Mouse (Mus musculus): ENCODE results near the gene Dapk2. TPM values are rescaled to one million over a fixed set of nuclear protein-coding genes. Genes with fewer than 3 reads are reported as not detected.
A peak's percentile ranks its signal among the peaks of the same experiment; 100 is the strongest.

The Dapk2 gene
- polyA plus RNA-seq, 1 experiment from 2014 or later: 0.78 TPM

- 81% methylated on average over 3 of the region's 3 CpGs for WGBS
- DNase-seq: no peak
- Histone ChIP-seq H3K4me1 (ENCODE audit: control insufficient read depth, insufficient read depth, low read length) (no peaks in the 10 kb centered on the region), H3K27ac (replicated peaks; ENCODE audit: low read depth, low read length) (no peak overlapping the region), H3K9ac (replicated peaks; ENCODE audit: low read length) (no peak overlapping the region), H3K4me3 (replicated peaks; ENCODE audit: low read depth, low read length) (no peak overlapping the region), H3K9me3 (ENCODE audit: control insufficient read depth, low read length) (no peaks in the 10 kb centered on the region), H3K4me2 (ENCODE audit: low read length) (no peak overlapping the region), H3K36me3 (ENCODE audit: control insufficient read depth, insufficient read depth, low read length) (no peaks in the 10 kb centered on the region), H3K27me3 (ENCODE audit: control insufficient read depth, insufficient read depth, low read length) (no peaks in the 10 kb centered on the region)
- ATAC-seq (ENCODE audit: low FRiP score, low TSS enrichment): no peak
Measured at GRCm38 (mm10) chr9:66239691-66240090, 81.7 kb downstream of the Dapk2 start.

GRCm38 (mm10) chr9:66240493-66240892, 82.5 kb downstream of the Dapk2 start:
- no peak for ATAC-seq (ENCODE audit: low FRiP score, low TSS enrichment)
- Histone ChIP-seq H3K4me2 (ENCODE audit: low read length) (no peak overlapping the region), H3K36me3 (ENCODE audit: control insufficient read depth, insufficient read depth, low read length) (no peaks in the 10 kb centered on the region), H3K4me1 (ENCODE audit: control insufficient read depth, insufficient read depth, low read length) (no peaks in the 10 kb centered on the region), H3K27ac (replicated peaks; ENCODE audit: low read depth, low read length) (no peak overlapping the region), H3K4me3 (replicated peaks; ENCODE audit: low read depth, low read length) (no peak overlapping the region), H3K27me3 (ENCODE audit: control insufficient read depth, insufficient read depth, low read length) (no peaks in the 10 kb centered on the region), H3K9me3 (ENCODE audit: control insufficient read depth, low read length) (no peaks in the 10 kb centered on the region), H3K9ac (replicated peaks; ENCODE audit: low read length) (no peak overlapping the region)
- no peak for DNase-seq
- 65% methylated on average over 4 of the region's 4 CpGs for WGBS

- DNase-seq (peak; percentile 70), ATAC-seq (ENCODE audit: low FRiP score, low TSS enrichment) (no peak)
- 60% methylated on average over 3 of the region's 3 CpGs for WGBS
- Histone ChIP-seq H3K36me3 (ENCODE audit: control insufficient read depth, insufficient read depth, low read length) (no peaks in the 10 kb centered on the region), H3K9ac (replicated peaks; ENCODE audit: low read length) (no peak overlapping the region), H3K27ac (replicated peaks; ENCODE audit: low read depth, low read length) (no peak overlapping the region), H3K4me1 (ENCODE audit: control insufficient read depth, insufficient read depth, low read length) (no peaks in the 10 kb centered on the region), H3K4me3 (replicated peaks; ENCODE audit: low read depth, low read length) (no peak overlapping the region), H3K9me3 (ENCODE audit: control insufficient read depth, low read length) (no peaks in the 10 kb centered on the region), H3K27me3 (ENCODE audit: control insufficient read depth, insufficient read depth, low read length) (no peaks in the 10 kb centered on the region), H3K4me2 (ENCODE audit: low read length) (no peak overlapping the region)
Measured at GRCm38 (mm10) chr9:66240991-66241390, 83.0 kb downstream of the Dapk2 start.

GRCm38 (mm10) chr9:66241722-66242121, 83.7 kb downstream of the Dapk2 start:
- DNase-seq (no peak), ATAC-seq (ENCODE audit: low FRiP score, low TSS enrichment) (no peak)
- H3K9ac ChIP-seq (replicated peaks; ENCODE audit: low read length): no peak overlapping the region
- no peaks in the 10 kb centered on the region for H3K4me1 ChIP-seq (ENCODE audit: control insufficient read depth, insufficient read depth, low read length)
- H3K27me3 ChIP-seq (ENCODE audit: control insufficient read depth, insufficient read depth, low read length): no peaks in the 10 kb centered on the region
- H3K9me3 ChIP-seq (ENCODE audit: control insufficient read depth, low read length): no peaks in the 10 kb centered on the region
- no peak overlapping the region for H3K4me2 ChIP-seq (ENCODE audit: low read length)
- no peaks in the 10 kb centered on the region for H3K36me3 ChIP-seq (ENCODE audit: control insufficient read depth, insufficient read depth, low read length)
- 92% methylated on average over 4 of the region's 4 CpGs for WGBS
- H3K27ac ChIP-seq (replicated peaks; ENCODE audit: low read depth, low read length): no peak overlapping the region
- H3K4me3 ChIP-seq (replicated peaks; ENCODE audit: low read depth, low read length): no peak overlapping the region

GRCm38 (mm10) chr9:66243240-66243639, 85.2 kb downstream of the Dapk2 start:
- ATAC-seq (ENCODE audit: low FRiP score, low TSS enrichment) (no peak), DNase-seq (no peak)
- H3K4me2 ChIP-seq (ENCODE audit: low read length): no peak overlapping the region
- H3K9me3 ChIP-seq (ENCODE audit: control insufficient read depth, low read length): no peaks in the 10 kb centered on the region
- no peak overlapping the region for H3K4me3 ChIP-seq (replicated peaks; ENCODE audit: low read depth, low read length)
- H3K27me3 ChIP-seq (ENCODE audit: control insufficient read depth, insufficient read depth, low read length): no peaks in the 10 kb centered on the region
- H3K9ac ChIP-seq (replicated peaks; ENCODE audit: low read length): no peak overlapping the region
- no peak overlapping the region for H3K27ac ChIP-seq (replicated peaks; ENCODE audit: low read depth, low read length)
- H3K4me1 ChIP-seq (ENCODE audit: control insufficient read depth, insufficient read depth, low read length): no peaks in the 10 kb centered on the region
- WGBS: 74% methylated on average over 4 of the region's 4 CpGs
- H3K36me3 ChIP-seq (ENCODE audit: control insufficient read depth, insufficient read depth, low read length): no peaks in the 10 kb centered on the region

- Histone ChIP-seq H3K4me3 (replicated peaks; ENCODE audit: low read depth, low read length) (no peak overlapping the region), H3K27ac (replicated peaks; ENCODE audit: low read depth, low read length) (no peak overlapping the region), H3K4me2 (ENCODE audit: low read length) (no peak overlapping the region), H3K36me3 (ENCODE audit: control insufficient read depth, insufficient read depth, low read length) (no peaks in the 10 kb centered on the region), H3K4me1 (ENCODE audit: control insufficient read depth, insufficient read depth, low read length) (no peaks in the 10 kb centered on the region), H3K27me3 (ENCODE audit: control insufficient read depth, insufficient read depth, low read length) (no peaks in the 10 kb centered on the region), H3K9me3 (ENCODE audit: control insufficient read depth, low read length) (no peaks in the 10 kb centered on the region), H3K9ac (replicated peaks; ENCODE audit: low read length) (no peak overlapping the region)
- DNase-seq (no peak), ATAC-seq (ENCODE audit: low FRiP score, low TSS enrichment) (no peak)
- WGBS: 94% methylated on average over 5 of the region's 5 CpGs
Measured at GRCm38 (mm10) chr9:66244079-66244478, 86.1 kb downstream of the Dapk2 start.

- no peak for ATAC-seq (ENCODE audit: low FRiP score, low TSS enrichment)
- WGBS: 63% methylated on average over 4 of the region's 4 CpGs
Measured at GRCm38 (mm10) chr9:66245707-66246106, 87.7 kb downstream of the Dapk2 start.

GRCm38 (mm10) chr9:66249281-66249680, 91.3 kb downstream of the Dapk2 start:
- Histone ChIP-seq H3K9me3 (ENCODE audit: control insufficient read depth, low read length) (no peaks in the 10 kb centered on the region), H3K27ac (replicated peaks; ENCODE audit: low read depth, low read length) (no peak overlapping the region), H3K4me2 (ENCODE audit: low read length) (no peak overlapping the region), H3K9ac (replicated peaks; ENCODE audit: low read length) (no peak overlapping the region), H3K36me3 (ENCODE audit: control insufficient read depth, insufficient read depth, low read length) (no peaks in the 10 kb centered on the region), H3K4me3 (replicated peaks; ENCODE audit: low read depth, low read length) (no peak overlapping the region), H3K4me1 (ENCODE audit: control insufficient read depth, insufficient read depth, low read length) (no peaks in the 10 kb centered on the region), H3K27me3 (ENCODE audit: control insufficient read depth, insufficient read depth, low read length) (no peaks in the 10 kb centered on the region)
- no peak for ATAC-seq (ENCODE audit: low FRiP score, low TSS enrichment)
- 92% methylated on average over 6 of the region's 6 CpGs for WGBS
- no peak for DNase-seq

More at GRCm38 (mm10) chr9:66245707-66246106, 87.7 kb downstream of the Dapk2 start:
- H3K27me3 ChIP-seq (ENCODE audit: control insufficient read depth, insufficient read depth, low read length): no peaks in the 10 kb centered on the region
- H3K9ac ChIP-seq (replicated peaks; ENCODE audit: low read length): no peak overlapping the region
- H3K9me3 ChIP-seq (ENCODE audit: control insufficient read depth, low read length): no peaks in the 10 kb centered on the region
- no peak overlapping the region for H3K27ac ChIP-seq (replicated peaks; ENCODE audit: low read depth, low read length)
- H3K4me2 ChIP-seq (ENCODE audit: low read length): no peak overlapping the region
- H3K4me3 ChIP-seq (replicated peaks; ENCODE audit: low read depth, low read length): no peak overlapping the region
- no peak for DNase-seq
- no peaks in the 10 kb centered on the region for H3K4me1 ChIP-seq (ENCODE audit: control insufficient read depth, insufficient read depth, low read length)
- H3K36me3 ChIP-seq (ENCODE audit: control insufficient read depth, insufficient read depth, low read length): no peaks in the 10 kb centered on the region

- H3K9me3 ChIP-seq (ENCODE audit: control insufficient read depth, low read length): no peaks in the 10 kb centered on the region
- H3K36me3 ChIP-seq (ENCODE audit: control insufficient read depth, insufficient read depth, low read length): no peaks in the 10 kb centered on the region
- DNase-seq (no peak), ATAC-seq (ENCODE audit: low FRiP score, low TSS enrichment) (no peak)
- H3K4me2 ChIP-seq (ENCODE audit: low read length): no peak overlapping the region
- no peaks in the 10 kb centered on the region for H3K4me1 ChIP-seq (ENCODE audit: control insufficient read depth, insufficient read depth, low read length)
- H3K9ac ChIP-seq (replicated peaks; ENCODE audit: low read length): no peak overlapping the region
- H3K27ac ChIP-seq (replicated peaks; ENCODE audit: low read depth, low read length): no peak overlapping the region
- WGBS: 56% methylated on average over 6 of the region's 6 CpGs
- H3K4me3 ChIP-seq (replicated peaks; ENCODE audit: low read depth, low read length): no peak overlapping the region
- H3K27me3 ChIP-seq (ENCODE audit: control insufficient read depth, insufficient read depth, low read length): no peaks in the 10 kb centered on the region
Measured at GRCm38 (mm10) chr9:66251159-66251691, 93.2 kb downstream of the Dapk2 start.

Data from midbrain, embryonic 14.5 days (tissue).